Mouse (Mus musculus) mouse trophoblast stem cell (cell line): Measurements from ENCODE around the gene 4930438A08Rik.

Source experiments
- in situ Hi-C, 2 experiments: fragments of 300-500 bp; cut with MseI, MboI; formaldehyde crosslinking; loops; 2 replicates in 1 of 2; 3 replicates in 1 of 2; pipeline ENCODE4 v1.15.1; 2025

4930438A08Rik gene

DNA sequence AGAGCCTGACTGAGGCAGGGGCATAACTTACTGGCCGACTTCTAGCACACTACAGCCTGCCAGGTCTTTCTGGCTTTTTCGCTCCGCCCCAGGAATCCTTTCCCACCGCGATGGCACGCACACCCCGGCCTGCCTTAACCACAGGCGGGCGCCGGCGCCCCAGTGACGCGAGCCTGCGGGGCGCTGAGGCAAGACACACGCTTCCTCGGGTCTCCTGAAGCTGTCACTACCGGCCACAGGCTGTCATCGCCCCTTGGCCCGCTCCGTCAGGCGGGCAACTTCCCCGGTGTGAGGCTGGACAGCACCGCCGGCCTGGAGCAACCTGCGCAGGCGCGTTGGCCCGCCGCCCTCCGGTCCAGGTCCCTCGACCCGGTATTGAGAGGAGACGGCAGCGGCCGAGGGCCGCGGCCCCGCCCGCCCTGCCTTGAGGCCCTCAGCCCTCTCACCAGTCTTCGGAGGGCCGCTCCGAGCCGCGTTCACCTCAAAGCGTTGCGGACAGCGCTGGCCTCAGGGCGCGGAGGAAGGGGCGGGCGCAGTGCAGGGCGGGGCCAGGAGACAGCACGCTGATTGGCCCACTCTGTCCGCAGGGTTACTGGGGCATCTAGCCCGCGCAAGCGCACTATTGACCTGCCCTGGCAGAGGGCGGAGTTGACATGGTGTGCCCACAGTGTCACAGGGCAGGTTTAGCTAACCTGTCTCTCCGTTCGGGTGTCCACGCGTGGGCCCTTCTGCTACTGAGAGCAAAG, 48.4 kb downstream of the 4930438A08Rik start:
- in situ Hi-C loops = no loop called here

DNA sequence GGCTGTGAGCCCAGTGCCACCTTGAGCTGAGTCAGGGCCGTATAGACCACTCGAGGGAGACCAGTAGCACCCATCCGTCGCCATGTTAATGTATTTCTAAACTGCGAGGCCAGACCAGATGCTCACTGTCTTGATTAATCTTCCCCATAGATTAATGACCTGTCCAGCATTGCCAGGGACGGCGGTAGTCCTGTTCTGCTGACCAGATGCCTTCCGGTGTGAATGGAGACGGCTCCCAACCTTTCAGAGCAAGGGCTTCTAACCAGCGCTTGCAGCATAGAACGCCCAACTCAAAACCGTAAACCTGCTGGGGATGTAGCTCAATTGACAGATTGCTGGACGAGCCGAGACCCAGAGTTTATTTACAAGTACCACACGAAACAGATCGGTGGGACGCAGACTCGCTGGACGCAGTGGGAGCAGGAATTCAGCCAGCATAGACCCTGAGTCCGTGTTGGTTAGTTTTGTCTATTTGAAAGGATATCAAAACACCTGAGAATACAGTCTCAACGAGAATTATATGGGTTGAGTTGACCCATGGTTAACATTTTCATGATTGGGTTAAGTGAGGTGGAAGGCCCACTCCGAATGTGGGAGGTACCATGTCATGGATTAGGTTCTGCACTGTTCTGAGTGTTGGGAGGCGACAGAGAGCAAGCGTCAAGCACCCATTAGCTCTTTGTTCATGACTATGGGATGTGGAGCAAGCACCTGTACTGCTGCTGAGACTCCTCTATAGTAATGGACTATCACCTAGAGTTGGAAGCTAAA, 49.2 kb downstream of the 4930438A08Rik start:
- in situ Hi-C loops = no loop called here

DNA sequence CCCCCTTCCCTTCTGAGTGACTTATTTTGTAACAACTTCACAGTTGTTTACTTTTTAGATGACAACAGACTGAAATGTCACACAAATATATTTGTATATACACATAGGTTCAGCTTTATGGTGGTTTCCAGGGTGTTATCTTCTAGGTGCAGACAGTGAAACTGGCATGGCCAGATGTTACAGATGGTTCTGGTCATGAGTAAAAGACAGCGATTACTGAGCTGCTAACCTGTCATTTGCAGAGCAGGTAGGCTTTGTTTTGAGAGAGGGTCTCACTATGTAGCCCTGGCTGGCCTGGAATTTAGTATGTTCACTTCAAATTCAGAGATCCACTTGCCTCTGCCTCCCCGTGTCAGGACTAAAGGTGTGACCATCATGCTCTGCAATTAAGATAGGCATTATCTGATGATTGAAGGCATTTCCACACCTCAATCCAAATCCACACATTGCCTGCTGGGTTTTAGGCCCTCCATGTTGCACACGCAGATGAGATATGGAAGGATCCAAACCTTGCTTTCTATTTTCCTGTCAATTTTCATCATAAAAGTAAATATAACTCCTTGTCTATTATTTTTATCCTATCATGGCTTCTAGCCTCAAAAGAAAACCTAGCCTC, 50.1 kb downstream of the 4930438A08Rik start:
- in situ Hi-C loops = no loop called here

DNA sequence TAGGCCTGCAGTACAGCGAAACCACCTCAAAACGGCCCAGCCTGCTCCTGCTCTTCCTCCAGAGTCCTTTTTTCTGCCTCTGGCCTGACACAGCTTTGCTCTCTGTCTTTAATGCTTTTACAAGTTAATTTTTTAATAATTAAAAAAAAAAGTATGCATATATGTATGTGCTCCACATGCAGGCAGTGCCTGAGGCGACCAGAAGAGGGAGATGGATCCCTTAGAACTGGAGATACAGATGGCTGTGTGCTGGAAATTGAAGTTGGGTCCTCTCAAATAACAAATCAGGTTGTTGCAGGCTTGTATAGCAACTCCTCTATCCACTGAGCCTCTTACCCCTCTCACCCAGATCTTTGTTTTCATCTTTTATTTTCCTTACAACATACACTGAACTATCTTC, 52.2 kb downstream of the 4930438A08Rik start:
- in situ Hi-C loops = no loop called here

DNA sequence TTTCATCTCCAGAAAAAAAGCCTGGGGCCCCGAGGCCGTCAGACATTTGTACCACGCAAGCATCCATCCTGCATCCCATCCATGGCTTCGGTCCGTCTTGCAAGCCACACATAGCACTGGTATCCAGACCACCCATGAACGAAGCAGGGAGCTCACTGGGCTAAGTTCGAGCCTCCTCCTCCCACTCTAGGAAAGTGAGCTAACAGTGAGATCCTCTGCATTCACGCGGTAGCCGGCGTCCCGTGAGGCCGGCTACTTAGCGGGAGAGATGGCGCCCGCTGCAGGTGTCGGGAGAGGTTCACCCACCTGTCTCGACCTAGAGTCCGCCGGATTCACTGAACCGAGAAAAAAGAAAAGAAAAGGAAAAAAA, 55.3 kb downstream of the 4930438A08Rik start:
- in situ Hi-C loops = no loop called here

DNA sequence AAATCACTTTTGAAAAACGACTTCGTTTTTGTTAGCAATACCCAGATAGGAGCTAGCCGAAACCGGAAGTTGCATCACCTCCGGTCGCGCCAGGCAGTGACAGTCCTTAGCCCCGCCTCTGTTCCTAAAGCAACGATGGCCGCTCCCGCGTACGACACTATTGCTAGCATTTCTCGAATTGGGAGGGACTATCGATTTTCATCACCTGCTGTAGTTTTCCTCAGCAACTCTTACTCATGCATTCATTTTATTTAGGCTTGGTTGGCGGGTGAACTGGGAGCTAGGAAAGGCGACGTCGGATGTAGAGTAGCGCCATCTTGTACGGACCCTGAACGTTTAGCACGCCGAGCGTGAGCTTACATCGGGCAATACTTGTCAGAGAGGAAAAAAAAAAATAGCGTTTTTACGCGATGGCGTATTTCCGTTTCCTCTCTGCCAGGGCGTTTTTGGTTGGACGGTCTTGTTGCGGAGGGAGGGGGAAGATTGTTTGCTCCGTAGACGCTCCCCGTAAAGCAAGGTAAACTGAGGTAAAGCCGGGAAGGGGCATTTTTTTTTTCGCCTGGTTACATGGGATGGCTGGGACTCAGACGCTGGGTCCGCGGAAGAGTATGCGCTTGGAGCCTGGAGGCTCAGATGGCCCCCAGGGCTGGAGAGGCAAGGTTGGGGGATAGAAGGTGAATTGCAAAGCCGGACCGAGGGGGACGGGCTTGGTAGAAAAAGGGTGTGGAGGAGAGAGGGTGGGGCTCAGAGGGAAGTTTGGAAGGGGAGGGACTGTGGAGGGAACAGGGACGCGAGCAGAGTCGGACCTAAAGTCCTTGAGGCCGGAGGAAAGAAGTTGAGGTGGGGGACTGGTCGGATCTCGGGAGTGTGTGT, 55.9 kb downstream of the 4930438A08Rik start, which contains the start of the genes Zfp672 and Sh3bp5l:
Zfp672 (minus strand) TSS at position 64 of the 873 bp plus-strand sequence.
Sh3bp5l (plus strand) TSS at position 449 of the 873 bp plus-strand sequence.
- in situ Hi-C loops = no loop called here

DNA sequence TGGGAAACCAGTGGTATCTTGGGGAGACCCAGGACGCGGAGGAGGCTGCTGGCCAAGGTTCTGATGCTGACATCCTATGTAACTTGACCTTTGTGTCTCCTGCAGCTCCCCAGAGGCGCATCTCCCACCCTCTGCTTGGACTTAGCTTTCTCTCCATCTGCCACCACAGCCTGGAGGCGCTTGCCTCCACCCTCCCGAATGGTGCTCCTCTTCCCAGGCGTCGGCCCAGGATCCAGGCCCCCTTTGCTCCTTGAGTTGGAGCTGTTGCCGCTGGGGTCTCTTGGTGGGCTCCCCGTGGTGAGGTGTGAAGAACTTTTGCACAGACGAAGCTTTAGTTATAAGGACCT, 56.5 kb downstream of the 4930438A08Rik start:
- in situ Hi-C loops = no loop called here

DNA sequence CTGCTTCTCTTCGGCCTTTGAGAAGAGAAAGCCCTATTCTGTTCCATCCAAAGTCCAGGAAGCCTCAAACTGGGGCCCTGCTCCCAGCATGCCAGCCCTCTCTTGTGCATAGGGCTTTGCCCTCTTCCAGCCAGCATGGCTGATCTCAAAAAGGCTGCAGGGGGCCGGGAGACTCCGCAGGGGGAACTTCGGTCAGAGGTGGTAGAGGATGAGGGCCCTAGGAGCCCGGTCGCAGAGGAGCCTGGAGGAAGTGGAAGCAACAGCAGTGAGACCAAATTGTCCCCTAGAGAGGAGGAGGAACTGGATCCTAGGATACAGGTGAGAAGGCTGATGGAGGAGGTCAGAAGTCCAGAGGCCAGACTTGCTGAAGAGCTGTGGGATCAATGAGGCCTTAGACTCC, 56.9 kb downstream of the 4930438A08Rik start:
- in situ Hi-C loops = no loop called here

DNA sequence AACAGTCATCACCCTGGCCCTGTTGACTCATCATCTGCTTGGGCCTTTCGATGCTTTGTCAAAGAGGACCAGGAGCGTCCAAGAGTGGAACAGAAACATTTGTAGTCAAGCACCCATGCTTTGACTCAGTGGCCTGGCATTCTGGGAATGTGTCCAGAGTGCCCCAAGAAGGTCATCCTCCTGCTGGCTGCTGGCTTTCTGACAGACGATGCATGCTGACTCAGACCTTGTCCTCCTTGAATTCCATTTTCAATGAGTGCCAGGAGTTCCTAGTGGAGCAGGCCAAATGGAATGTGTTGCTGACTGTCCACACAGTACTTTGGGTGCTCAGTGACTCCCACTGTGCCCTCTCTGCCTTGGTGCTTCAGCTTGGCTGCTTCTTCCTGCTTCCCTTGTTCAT, 60.1 kb downstream of the 4930438A08Rik start:
- in situ Hi-C loops = no loop called here
